Mouse (Mus musculus) frontal cortex, adult (tissue): Measurements from ENCODE around the gene Alg14.
A peak's percentile ranks its signal among the peaks of the same experiment; 100 is the strongest.

Source experiments
- ATAC-seq: cut with Nextera tagmentation; 2 replicates; pipeline ENCODE4 v1.9.2; 2017; ENCODE audit warnings: mild to moderate bottlenecking, moderate library complexity, mixed read lengths; ENCODE audit not compliant: low TSS enrichment

Gene Alg14

GRCm38 (mm10) chr3:121368616-121369015, 77.0 kb downstream of the Alg14 start:
- no peak for ATAC-seq

DNA sequence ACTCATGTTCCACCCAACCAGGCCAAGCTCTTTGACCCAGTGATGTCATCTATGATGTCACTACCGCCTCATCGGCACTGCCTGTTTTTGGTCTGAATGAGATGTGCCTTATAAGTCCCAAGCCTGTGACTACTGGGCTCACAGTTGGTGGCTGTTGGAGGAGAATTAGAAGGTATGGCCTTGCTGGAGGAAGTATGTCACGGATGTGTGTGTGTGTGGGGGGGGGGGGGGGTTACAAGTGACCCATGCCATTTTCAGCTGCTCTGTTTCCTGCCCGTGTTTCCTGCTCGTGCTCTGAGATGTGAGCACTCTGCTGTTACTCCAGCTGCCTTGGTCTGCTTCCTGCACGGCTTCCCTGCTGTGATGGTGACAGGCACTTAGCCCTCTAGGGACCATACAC, 77.9 kb downstream of the Alg14 start:
- no peak for ATAC-seq

DNA sequence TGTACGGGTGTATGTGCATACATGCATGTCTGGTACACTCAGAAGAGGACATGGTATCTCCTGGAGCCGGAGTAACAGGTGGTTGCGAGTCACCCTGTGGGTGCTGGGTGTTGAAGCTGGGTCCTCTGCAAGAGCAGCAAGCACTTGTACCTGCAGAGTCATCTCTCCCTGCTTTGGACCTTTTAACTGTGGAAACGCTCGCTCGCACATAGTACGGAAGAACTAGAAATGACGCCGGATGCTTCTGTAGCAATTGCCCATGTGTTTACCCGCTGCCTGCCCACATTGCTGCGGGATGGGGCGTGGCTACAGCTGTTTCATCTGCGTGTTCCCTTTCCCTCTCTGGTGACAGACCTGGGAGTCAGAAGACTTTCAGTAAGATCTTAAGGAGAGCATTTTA, 78.7 kb downstream of the Alg14 start:
- ATAC-seq: peak; percentile 27; the same call in 1 of the 2 replicates

- no peak for ATAC-seq
These were observed 79.4 kb downstream of the Alg14 start for GRCm38 (mm10) chr3:121370830-121371526.

DNA sequence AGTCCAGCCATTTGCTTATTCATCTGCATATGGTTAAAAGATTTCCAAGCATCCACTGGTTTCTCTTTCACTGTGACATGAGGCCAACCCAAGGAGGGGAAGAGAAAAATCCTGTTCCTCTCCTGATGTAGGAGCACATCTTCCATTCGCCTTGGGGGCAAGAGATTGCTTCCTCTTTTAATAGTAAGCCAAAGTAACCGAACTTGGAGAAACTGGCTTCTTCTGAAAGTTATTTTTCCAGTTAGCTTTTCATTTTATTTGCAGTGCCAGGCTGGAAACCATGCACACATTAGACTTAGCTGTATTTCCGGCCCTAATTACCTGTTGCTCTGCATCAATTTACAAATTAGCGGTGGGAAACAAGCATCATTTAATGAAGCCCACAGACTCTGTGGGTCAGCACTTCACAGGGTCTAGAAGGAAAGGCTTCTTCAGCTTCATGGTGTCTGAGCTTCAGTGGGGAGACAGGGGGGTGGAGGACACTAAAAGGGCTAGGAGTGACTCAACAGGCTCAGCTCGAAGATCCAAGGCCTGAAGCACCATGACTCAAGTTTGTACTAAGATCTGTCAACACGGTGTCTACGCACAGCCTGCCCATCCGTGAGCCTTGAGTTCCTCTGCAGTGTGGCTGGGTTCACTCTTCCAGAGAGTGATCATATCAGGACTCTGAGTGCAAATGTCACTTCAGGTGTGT, 80.1 kb downstream of the Alg14 start:
- ATAC-seq: no peak

DNA sequence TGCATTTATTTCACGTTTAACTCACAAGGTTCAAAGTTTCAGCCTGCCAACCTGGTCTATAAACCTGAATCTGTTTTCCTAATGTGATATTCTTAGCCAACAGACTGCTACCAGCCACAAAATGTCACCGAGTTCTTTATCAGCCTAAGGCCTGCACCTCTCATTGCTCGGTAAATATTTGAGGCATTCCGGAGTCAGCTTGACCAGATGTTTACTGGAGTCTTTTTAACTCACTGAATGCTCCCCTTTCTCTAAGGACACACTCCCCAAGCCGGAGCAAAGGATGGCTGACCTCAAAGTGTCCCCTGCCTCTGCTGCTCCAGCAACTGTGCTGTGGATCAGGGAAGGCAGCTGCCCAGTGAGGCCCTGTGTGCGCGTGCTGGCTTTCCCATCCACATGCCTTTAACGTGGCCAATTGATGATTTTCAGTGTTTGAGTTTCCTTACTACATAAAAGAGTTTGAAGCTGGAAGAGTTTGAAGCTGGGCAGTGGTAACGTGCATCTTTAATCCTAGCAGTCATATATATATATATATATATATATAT, 82.4 kb downstream of the Alg14 start:
- ATAC-seq: no peak

DNA sequence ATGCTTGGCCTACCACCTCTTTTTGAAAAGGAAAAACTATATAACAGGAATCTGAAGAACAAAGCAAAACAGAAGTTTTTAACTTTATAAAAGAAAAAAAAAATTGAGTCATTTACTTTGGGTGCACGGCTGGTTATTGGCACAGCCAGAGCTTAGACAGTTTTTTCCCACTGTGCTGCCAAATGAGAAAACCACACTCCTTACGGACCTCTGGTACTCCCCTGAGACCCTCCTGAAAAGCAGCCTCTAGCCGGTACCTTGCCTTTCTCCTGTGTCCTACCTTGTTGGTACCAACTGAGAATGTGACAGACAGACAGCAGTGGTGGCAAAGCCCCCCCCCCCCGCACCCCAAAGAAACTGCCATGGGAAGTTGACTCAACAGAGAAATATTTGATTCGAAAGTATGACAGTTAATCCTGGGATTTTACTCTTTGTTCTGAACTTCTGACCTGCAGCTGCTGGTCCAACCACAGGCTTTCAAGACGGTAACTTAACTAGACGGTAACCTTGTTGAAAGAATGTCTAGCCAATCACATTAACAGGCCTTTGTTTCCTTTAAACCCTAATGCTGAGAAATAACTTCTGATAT, 84.1 kb downstream of the Alg14 start:
- ATAC-seq: no peak

- ATAC-seq: no peak
These were observed 87.4 kb downstream of the Alg14 start for GRCm38 (mm10) chr3:121378708-121379612.

GRCm38 (mm10) chr3:121379699-121380098, 88.1 kb downstream of the Alg14 start:
- no peak for ATAC-seq

GRCm38 (mm10) chr3:121387471-121388009, 96.0 kb downstream of the Alg14 start:
- ATAC-seq: no peak

- ATAC-seq: peak; percentile 45; the same call in 1 of the 2 replicates
These were observed 97.8 kb downstream of the Alg14 start for GRCm38 (mm10) chr3:121389366-121389765.

- peak; percentile 87 for ATAC-seq
These were observed 98.4 kb downstream of the Alg14 start for GRCm38 (mm10) chr3:121389860-121390530.

DNA sequence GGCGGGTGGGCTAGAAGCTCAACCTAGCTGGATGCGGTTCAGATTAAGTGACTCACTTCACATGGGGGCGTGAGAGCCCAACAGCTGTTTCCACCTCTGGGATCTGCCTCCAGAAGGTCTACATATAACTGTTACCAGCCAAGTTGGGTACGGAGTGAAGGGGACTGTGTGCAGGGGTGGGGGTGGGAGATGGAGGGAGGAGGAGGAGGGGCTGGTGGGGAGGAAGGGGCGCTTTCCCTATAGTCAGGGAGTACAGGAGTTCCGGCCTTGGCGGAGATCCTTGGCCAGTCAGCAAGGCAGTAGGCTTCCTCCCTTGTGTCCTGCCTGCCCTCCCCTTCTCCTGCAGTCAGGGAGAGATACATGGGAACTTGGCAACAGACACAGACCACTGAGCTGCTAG, 99.2 kb downstream of the Alg14 start:
- ATAC-seq: no peak

GRCm38 (mm10) chr3:121395588-121396295, 104.2 kb downstream of the Alg14 start:
- ATAC-seq: no peak

DNA sequence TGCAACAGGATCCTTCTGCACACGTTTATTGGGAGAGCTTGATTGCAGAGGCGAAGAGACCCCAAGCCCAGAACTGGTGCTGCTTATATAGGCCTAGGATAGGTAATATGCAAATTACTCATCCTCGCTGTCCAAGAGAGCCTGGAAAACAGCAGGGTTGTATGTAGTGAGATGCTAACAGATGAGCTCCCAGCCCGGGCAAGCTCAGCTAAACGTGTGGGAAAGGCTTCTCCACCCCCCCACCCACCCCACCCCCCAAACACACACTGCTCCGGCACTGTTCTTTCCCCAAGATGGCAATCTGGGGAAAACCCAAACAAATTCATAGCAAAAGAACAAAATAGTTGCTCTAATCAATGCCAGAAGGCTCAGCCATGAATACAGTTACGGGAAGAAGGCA, 105.0 kb downstream of the Alg14 start:
- ATAC-seq: no peak

- no peak for ATAC-seq
These were observed 105.4 kb downstream of the Alg14 start for GRCm38 (mm10) chr3:121397007-121397406.

DNA sequence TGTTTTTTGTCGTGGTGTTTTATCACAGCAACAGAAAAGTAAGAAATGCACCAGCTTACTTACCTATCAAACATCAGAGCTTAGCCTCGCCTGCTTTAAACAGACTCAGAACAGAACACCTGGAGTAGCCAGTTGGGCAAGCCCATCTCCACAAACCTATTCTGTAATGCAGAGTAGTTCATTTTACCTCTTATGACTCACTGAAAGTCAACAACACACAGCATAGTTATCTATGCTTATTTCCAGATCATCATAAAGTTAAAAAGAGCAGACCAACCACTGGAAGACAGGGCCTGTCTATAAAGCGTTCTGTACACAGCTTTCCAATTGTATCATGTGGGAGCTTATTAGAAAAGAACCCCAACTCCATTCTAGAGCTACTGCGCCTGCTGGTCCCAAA, 109.8 kb downstream of the Alg14 start:
- no peak for ATAC-seq

DNA sequence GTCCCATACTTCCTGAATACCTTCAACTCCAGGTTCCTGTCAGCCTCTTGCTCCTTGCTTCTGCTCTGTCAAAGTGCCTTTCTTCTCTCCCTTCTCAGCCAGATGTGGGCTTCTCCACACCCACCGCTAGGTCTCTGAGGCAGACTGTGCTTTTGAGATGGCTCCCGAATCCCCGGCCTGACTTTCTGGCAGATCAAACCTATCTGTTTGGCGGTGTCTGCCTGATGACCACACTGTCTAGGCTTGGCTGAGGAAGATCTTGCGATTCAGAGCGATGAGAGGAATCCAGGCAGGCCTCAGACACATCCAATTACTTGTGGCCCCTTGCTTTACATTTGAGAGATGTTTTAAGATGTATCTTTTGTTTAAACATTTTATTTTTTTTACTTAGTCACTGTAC, 110.5 kb downstream of the Alg14 start:
- no peak for ATAC-seq

GRCm38 (mm10) chr3:121403449-121403848, 111.9 kb downstream of the Alg14 start:
- no peak for ATAC-seq

DNA sequence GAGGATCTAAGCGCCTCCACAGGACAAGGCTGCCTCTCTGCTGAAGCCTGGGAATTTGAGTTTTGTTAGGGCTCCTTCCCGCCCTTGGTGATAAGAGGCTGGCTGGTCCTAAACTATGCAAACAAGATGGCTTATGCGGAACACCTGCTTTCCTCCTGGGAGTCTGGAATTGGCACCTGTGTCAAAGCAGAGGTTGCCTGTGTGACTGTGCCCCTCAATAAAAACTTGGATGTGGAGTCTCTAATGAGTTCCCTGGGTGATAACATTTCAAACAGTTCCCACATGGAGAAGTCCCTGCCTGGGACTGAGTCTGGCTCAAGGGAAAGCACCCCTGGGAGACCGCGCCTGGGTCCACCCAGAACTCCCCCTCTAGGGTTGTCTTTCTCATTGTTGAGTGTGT, 113.5 kb downstream of the Alg14 start:
- no peak for ATAC-seq
